Mouse (Mus musculus) kidney, adult 2 months (tissue): ENCODE results near the gene Tspan4. TPM values are rescaled to one million over a fixed set of nuclear protein-coding genes. Genes with fewer than 3 reads are reported as not detected.
A peak's percentile ranks its signal among the peaks of the same experiment; 100 is the strongest.

Experiments used
- DNase-seq: peaks from one replicate; pipeline ENCODE4 v3.0.0; 2021
- H3K27ac ChIP-seq: fragments of 200-500 bp; 2 replicates; pipeline ENCODE4 v1.5.1; 2012; ENCODE audit warnings: low read depth, low read length, control low read depth, inconsistent platforms; ENCODE audit not compliant: insufficient read depth
- H3K27me3 ChIP-seq: fragments of 200-500 bp; replicated peaks from 2 replicates; pipeline ENCODE4 v1.6.1; 2012; ENCODE audit warnings: mild to moderate bottlenecking, moderate library complexity, low read length, inconsistent platforms; ENCODE audit not compliant: control insufficient read depth, insufficient read depth
- H3K36me3 ChIP-seq: fragments of 200-500 bp; 2 replicates; pipeline ENCODE4 v1.6.1; 2012; ENCODE audit warnings: mild to moderate bottlenecking, moderate library complexity, low read length, inconsistent platforms; ENCODE audit not compliant: control insufficient read depth, insufficient read depth
- H3K4me1 ChIP-seq: fragments of 200-500 bp; 2 replicates; pipeline ENCODE4 v1.6.1; 2011; ENCODE audit warnings: low read length; ENCODE audit not compliant: control insufficient read depth, insufficient read depth
- H3K4me3 ChIP-seq: fragments of 200-500 bp; 2 replicates; pipeline ENCODE4 v1.5.1; 2011; ENCODE audit warnings: mild to moderate bottlenecking, low read depth, low read length, control low read depth; ENCODE audit not compliant: insufficient read depth
- CTCF ChIP-seq: fragments of 200-500 bp; conservative IDR thresholded peaks from 2 replicates; pipeline ENCODE4 v1.5.1; 2011; ENCODE audit warnings: low read depth, mild to moderate bottlenecking, control low read depth, low read length, moderate library complexity, mixed read lengths; ENCODE audit not compliant: insufficient read depth, insufficient read length
- POLR2A ChIP-seq: fragments of 200-500 bp; IDR thresholded peaks from one replicate; pipeline ENCODE4 v1.6.1; 2011; ENCODE audit warnings: low read depth, low read length, control low read depth
- WGBS: fragments of 180-500 bp; shearing (Covaris S2); methylation state at CpG from one replicate; pipeline ENCODE4 v1.1.7; 2018; 5-methylcytosine and 5-hydroxymethylcytosine counted together
- polyA plus RNA-seq: library from polyadenylated mRNA; depleted of rRNA; stranded (reverse); fragments of >200 nt; gene quantifications from 2 replicates; pipeline ENCODE4 v1.2.3, GENCODE M21; 2012

Tspan4 gene
- polyA plus RNA-seq, 1 experiment = 143 TPM

- Histone ChIP-seq H3K27me3 (no peaks in the 10 kb centered on the region), H3K36me3 (no peaks in the 10 kb centered on the region), H3K4me1 (peaks cover 11% of the 10 kb centered on the region), H3K4me3 (no peak overlapping the region), H3K27ac (no peak overlapping the region)
- 91% methylated on average over 2 of the region's 2 CpGs for WGBS
- DNase-seq = no peak
- TF ChIP-seq CTCF = no peak
- no peak for TF ChIP-seq POLR2A
Measured at GRCm38 (mm10) chr7:141485606-141486005, 10.6 kb downstream of the Tspan4 start.

GRCm38 (mm10) chr7:141486239-141486638 lies 11.2 kb downstream of the Tspan4 start:
- 66% methylated on average over 1 of the region's 1 CpGs for WGBS
- no peak for TF ChIP-seq POLR2A
- TF ChIP-seq CTCF = no peak
- no peaks in the 10 kb centered on the region for H3K36me3 ChIP-seq
- H3K27ac ChIP-seq = no peak overlapping the region
- H3K27me3 ChIP-seq = no peaks in the 10 kb centered on the region
- no peak for DNase-seq
- H3K4me3 ChIP-seq = no peak overlapping the region
- peaks cover 8% of the 10 kb centered on the region for H3K4me1 ChIP-seq

DNA sequence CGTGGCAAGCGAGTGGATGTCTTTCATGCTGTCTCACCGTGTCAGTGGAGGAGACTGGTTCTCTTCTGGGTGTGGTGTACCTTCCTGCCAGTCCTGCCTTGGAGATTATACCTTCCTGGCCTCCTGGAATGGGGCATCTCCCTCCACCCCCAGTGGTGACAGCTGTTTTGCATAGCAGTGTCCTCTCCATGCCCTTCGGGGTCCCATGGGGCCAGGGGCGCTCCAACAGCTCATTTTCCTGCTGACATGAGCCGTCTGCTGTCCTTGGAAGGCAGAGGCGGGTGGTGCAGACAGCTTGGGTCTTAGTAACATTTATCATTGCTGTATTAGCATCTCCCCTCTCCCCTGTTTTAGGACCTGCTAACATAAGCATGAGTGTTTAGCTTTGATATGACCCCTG lies 12.1 kb downstream of the Tspan4 start:
- 77% methylated on average over 7 of the region's 7 CpGs for WGBS
- TF ChIP-seq POLR2A (no peak), CTCF (no peak)
- no peak for DNase-seq
- no peaks in the 10 kb centered on the region for H3K27me3 ChIP-seq
- H3K4me3 ChIP-seq = no peak overlapping the region
- H3K27ac ChIP-seq = no peak overlapping the region
- peaks cover 8% of the 10 kb centered on the region; the same call in 1 of the 2 replicates for H3K4me1 ChIP-seq
- no peaks in the 10 kb centered on the region for H3K36me3 ChIP-seq

DNA sequence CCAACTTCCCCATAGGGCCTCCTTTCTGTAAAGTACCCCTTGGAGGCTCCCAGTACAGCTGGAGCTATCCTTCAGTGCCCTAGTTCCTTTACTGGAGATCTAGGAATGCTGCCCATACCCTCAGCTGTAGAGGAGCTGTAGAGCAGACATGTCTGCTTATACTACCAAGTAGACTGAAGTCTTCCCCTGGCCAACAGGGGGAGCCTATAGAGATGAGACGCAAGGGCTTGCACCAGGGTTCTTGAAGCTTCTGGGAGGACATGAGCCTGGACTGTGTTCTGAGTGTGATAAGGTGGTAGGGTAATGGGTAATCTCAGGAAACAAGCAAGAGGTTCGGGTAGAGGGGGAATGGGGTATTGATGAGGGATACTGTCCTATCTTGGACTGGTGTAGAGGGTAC lies 16.1 kb downstream of the Tspan4 start:
- 86% methylated on average over 2 of the region's 2 CpGs for WGBS

GRCm38 (mm10) chr7:141492738-141493137 lies 17.7 kb downstream of the Tspan4 start:
- H3K27me3 ChIP-seq = no peaks in the 10 kb centered on the region
- DNase-seq = no peak

More for the DNA sequence above, 16.1 kb downstream of the Tspan4 start:
- Histone ChIP-seq H3K36me3 (no peaks in the 10 kb centered on the region; the same call in 1 of the 2 replicates), H3K4me1 (no peaks in the 10 kb centered on the region), H3K4me3 (no peak overlapping the region), H3K27me3 (no peaks in the 10 kb centered on the region), H3K27ac (no peak overlapping the region)
- TF ChIP-seq POLR2A (no peak), CTCF (0 out of 2 replicates have a peak, but pooled peaks have one; percentile 37)
- no peak for DNase-seq

DNA sequence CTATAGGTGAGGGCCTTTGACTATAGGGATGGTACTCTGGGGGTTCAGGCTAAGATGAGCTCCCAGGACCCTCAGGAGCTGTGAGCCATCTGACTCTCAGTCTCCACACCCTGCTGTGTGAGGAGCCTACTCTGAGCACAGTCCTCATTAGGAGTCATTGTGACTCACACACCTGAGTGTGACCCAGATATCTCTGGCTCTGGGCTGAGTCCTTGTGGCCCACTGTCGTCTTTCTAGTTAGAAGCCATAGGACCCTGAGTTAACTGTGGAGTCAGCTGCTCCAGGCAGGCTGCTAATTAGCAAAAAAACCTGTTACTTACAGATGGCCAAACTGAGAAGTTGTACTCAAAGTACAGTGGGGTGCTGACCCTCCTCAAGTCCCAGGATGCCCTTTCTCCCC lies 18.7 kb downstream of the Tspan4 start:
- H3K27me3 ChIP-seq = no peaks in the 10 kb centered on the region
- 85% methylated on average over 1 of the region's 1 CpGs for WGBS
- H3K27ac ChIP-seq = no peak overlapping the region
- no peaks in the 10 kb centered on the region for H3K4me1 ChIP-seq
- no peaks in the 10 kb centered on the region; the same call in 1 of the 2 replicates for H3K36me3 ChIP-seq
- TF ChIP-seq POLR2A = no peak
- TF ChIP-seq CTCF = no peak
- no peak for DNase-seq
- H3K4me3 ChIP-seq = no peak overlapping the region

More at GRCm38 (mm10) chr7:141492738-141493137, 17.7 kb downstream of the Tspan4 start:
- 91% methylated on average over 5 of the region's 5 CpGs for WGBS
- no peak for TF ChIP-seq POLR2A
- TF ChIP-seq CTCF = no peak
- H3K4me3 ChIP-seq = no peak overlapping the region
- H3K4me1 ChIP-seq = no peaks in the 10 kb centered on the region
- H3K27ac ChIP-seq = no peak overlapping the region
- H3K36me3 ChIP-seq = no peaks in the 10 kb centered on the region; the same call in 1 of the 2 replicates

- Histone ChIP-seq H3K36me3 (no peaks in the 10 kb centered on the region; the same call in 1 of the 2 replicates), H3K4me1 (no peaks in the 10 kb centered on the region), H3K27ac (no peak overlapping the region), H3K4me3 (no peak overlapping the region), H3K27me3 (no peaks in the 10 kb centered on the region)
- no peak for DNase-seq
- TF ChIP-seq POLR2A = no peak
- no peak for TF ChIP-seq CTCF
- 85% methylated on average over 2 of the region's 2 CpGs for WGBS
Measured at GRCm38 (mm10) chr7:141495379-141495778, 20.3 kb downstream of the Tspan4 start.
